Mouse (Mus musculus) lung, postnatal 14 days (tissue): ENCODE results near the gene Mlec.
"Not testable (repeated sequence)": the region's sequence is repeated elsewhere in the genome, so short reads cannot be mapped to it uniquely, and the experiment has no call there.

Experiments
- DNase-seq: peaks from one replicate; pipeline ENCODE4 v3.0.0; 2021

Gene Mlec

DNA sequence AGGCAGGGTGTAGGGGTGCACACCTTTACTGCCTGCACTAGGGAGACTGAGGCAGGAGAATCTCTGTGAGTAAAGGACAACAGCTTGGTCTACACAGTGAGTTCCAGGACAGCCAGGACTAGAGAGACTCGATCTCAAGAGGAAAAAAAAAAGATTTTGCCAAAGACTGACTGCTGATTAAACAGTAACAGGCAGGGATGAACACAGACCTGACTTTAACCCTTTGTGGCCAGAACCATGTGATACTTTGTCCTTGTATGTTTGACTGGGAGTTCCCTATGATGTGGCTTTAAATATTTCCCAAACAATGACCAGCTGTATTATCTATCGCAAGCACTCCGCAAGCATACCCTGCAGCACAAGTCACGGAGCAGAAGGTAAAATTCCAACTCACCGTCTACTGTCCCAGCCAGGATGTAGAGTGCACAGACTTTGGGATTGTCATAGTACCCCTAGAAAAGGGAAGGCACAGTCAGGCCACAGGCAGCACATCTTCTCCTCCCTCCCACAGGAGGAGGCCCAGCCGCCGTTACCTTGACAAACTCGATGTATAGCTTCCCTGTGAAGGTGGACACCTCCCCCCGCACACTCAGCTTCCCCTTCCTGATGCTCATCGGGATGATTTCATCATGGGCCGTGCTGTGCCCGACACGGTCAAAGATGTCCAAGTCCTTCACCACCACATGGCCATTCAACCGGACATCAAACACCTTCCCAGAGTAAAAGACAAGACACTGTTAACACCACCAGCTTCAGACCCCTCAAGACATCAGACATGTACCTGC lies 8.1 kb downstream of the Mlec start:
- DNase-seq = no peak

DNA sequence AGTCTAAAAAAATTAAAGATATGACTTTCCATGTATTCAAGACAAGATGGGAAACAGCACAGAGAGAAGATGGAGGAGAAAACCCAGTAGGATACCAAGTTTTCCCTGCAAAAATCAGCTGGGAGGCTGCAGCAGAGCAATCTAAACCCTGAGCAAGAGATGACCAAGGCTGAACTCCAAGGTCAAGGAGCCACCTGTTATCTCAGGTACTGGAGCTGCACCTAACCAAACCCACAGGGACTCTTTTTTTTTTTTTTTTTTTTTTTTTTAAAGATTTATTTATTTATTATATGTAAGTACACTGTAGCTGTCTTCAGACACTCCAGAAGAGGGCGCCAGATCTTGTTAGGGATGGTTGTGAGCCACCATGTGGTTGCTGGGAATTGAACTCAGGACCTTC lies 9.1 kb downstream of the Mlec start:
- DNase-seq = not testable (repeated sequence)

DNA sequence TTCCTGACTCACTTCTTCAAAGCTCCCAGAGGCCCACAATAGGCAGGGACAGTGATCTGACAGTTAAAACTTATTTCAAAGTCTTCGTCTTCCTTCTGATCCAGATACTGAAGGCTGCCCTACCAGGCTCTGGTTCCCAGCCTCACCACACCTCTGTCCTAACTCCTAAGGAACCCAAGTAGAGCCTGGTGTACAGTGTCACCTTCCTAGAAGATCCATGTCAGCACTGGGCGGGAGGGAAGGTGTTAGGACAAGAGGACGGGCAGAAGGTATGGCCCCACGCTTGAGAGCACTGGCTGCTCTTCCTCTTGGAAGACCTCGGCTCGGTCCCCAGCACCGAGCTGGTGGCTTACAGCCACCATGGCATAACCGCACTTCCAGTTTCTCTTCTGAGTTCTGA lies 9.6 kb downstream of the Mlec start:
- DNase-seq = no peak

DNA sequence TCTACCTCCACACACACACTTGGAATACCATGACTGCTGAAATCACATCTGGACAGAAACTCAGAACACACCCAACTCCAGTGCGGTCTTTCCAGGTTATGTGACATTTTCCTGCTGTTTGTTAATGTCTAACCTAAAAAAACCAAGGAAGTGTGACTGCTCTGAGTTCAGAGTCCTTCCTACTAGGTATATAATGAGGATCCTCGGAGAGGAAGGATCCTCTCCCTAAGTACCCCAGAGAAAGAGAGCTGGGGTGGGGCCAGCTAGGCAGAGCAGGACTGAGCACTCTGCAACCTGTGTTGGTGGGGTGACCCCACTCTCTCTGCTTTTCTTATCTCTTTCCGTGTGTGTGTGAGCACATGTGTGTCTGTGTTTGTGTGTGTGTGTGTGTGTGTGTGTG lies 10.6 kb downstream of the Mlec start:
- DNase-seq = no peak

DNA sequence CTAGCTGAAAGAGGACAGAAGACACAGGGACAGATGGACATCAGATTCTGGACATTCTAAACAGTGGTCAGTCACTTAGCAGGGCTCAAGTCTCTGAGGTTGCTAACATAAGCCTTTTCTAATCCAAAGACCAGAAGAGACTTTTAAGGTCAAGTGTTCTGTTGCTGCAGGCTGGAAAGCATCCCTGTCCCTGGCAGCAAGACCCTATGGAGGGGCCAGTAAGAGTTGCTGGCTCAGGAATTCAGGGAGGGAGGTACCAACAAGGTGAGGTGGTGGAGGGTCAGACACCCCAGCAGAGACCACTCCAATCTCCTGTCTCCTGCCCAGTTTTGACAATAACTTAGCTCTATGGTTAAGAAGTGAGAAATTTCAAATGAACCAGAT lies 11.2 kb downstream of the Mlec start:
- DNase-seq = no peak

DNA sequence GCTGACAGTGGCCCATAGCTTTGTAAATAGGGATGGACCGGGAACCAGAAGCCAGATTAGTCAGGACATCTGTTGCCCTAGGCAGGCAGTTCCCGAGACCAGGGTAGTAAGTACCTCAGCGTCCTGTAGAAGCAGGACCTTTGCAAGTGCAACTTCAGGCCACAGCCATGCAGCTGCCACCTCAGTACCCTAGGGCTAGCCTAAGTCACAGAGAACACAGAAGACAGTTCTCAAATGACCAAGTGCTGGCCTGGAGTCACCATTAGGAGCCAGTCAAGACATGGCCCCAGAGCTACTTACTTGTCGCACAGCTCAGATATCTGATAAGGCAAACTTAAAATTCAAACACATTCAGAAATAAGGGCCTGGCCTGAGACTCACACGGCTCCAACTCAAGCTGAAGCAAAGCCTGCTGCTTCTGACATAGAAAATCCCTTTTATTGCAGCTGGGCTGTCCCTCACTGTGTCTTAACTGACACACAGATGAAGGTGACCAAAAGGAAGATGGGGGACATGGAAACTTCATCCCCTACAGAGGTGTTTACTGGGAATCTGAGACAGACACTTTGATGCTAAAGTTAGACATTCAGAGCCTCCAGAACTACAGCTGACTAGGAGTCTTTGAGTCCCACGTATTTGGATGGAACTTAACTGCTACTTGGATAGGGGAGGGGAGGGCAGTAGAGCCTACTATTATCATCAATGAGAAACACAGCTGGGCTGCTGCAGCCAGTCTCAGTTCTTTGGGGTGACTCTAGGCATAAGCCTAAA lies 11.8 kb downstream of the Mlec start:
- DNase-seq = no peak

DNA sequence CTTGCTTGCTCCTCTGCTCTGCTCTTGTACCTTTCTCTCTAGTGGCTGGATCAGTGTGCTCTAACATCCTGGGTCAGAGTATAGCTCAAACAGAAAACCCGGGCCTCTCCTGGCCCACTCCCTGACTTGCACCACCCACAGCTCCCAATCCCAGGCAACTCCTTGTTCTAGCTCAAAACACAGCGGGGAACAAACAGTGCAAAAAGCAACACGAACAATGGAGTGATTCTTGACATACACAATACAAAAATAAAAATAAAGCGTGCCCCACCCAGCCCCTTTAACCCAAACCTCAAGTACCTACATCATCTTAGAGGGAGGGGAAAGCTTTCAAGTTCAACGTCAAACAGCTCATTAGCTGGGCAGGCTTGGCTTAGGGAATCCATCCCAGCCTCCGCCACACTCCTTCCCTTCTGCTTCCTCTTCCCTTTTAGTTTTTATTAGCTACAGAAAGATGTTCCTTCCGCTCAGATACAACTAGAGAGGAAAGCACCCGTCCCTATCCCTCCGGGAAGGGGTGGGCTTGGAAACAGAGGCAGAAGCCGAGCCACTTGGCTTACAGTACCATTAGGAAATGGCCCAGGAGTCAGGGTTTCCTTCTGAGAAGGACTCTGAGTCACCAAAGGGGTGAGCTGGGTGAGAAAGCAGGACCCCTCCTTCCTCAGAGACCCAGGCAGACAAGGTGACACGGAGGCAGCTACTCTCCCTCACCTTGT lies 12.6 kb downstream of the Mlec start:
- no peak for DNase-seq

DNA sequence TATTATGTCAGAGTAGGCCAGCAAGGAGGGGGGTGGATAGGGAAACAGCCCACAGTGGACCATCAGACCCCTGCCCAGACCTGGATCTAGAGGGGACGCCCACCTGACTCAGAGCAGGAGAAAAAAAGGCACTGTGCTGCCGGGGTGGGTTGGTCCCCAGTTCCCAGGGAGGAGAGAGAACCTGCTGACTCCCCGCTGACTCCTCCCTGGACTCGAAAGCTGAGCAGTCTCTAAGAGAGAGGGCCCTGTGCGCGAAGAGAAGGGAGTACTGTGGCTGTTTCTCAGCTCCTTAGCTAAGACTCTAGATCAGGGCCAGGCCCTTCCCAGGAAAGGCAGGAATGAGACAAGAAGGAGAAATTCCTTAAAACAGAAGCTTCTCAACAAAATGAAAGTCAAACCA lies 13.5 kb downstream of the Mlec start:
- no peak for DNase-seq

DNA sequence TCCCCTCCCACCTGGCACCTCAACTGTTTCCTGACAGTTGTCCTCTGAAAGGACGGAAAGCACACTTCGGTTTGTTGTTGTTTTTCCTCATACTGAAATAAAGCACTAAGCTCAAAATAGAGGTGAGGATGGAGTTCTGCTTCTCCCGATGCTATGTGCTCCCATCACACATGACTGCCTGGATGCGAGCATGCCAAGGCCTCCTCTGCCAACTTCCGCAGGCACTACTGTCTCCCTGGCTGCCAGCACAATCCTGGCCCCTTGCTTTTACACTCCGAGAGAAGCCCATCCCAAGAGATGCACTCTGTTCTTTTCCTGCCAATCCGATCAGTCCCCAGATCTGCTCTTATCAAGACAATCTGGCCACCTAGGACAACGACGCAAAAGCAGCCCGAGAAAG lies 14.4 kb downstream of the Mlec start:
- DNase-seq = no peak

DNA sequence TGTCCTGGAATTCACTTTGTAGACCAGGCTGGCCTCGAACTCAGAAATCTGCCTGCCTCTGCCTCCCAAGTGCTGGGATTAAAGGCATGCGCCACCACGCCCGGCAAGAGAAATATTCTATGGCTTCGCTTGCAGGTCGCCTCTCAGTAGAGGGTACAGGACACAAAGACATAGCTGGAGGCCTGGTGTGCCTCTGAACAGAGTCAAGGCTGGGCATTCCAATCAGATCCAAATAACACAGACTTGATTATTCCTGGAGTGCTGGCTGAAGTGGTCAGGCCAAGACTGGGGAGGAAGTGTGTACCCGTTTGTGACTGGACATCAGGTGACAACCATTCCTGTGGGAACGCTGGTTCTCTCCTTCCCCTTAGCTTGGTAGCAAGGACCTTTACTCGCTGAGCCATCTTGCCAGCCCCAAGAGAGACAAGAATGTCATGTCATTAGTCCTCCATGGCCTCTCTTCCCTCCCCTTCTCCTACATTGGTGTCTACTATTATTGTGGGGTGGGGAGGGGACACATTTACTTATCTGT lies 15.7 kb downstream of the Mlec start:
- DNase-seq = no peak

DNA sequence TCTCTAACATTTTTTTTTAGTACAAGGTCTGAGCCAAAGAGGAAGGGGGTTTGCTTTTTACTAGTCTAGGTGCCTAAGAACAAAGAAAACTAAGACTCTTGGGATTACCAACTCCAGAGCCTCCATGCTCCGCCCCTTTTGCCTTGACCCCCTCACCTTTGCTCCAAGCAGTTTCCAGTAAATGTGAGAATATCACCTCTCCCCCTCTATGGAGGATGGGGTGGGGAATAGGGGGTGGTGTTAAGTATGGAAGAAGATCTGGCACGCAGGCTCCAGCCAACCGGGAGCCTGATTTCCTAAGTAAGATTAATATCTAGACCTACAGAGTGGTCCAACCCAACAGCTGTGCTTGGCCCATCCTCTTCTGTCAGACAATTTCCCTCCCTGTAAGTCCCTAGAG lies 17.3 kb downstream of the Mlec start:
- no peak for DNase-seq

DNA sequence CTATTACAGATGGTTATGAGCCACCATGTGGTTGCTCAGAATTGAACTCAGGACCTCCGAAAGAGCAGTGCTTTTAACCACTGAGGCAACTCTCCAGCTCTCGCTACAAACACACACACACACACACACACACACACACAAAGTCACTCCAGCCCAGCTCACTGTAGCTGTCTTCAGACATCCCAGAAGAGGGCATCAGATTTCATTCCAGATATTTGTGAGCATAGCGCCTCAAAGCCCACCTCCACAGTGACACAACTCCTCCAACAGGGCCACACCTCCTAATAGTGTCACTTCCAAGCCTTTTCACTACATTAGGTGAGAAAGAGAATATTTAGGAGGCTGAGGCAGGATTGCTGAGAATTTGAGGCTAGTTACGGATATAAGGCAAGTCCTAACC lies 18.9 kb downstream of the Mlec start:
- no peak for DNase-seq

DNA sequence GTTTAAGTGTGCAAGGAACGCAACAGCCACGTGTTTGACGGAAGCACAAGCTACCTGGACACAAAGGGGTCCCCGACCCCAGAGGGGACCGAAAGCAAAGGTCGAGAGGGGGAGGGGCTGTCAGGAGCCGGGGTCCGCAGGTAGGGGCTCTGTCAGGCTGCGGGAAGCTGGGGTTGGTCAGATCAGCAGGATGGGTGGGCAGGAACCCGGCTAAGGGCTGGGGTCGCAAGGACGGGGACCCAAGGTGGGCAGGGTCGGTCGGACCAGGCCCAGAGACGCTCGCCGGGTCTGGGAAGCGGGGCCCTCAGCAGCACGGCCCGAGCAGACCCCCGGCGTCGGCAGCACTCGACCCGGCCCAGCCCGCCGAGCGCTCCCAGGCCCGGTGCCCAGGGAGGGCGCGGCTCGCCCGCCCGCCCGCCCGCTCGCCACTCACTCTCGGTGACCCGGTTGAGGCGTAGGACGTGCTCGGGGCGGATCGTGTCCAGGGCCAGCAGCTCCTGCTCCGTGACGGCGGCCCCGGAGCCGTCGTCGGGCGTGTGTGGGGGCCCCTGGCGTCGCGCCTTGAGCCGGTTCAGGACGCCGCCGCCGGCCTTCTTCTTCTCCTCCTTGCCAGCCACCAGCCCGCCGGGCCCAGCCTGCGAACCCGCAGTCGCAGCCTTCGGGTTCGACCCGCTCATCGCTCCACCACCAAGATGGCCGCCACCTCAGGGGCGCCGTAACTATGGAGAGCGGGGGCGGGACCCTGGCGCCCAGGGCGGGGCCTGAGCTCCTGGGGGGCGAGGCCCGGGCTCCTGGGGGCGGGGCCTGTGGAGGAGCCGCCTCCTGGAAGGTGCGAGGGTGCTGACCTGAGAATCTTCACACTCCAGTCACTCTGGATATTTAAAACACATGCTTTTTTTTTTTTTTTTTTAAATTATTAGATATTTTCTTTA lies 23.5 kb downstream of the Mlec start, which contains the start of gene Unc119b:
Gene Unc119b, minus strand, starts transcription at position 742 of the 932 bp plus-strand sequence.
- DNase-seq = peak; percentile 90

DNA sequence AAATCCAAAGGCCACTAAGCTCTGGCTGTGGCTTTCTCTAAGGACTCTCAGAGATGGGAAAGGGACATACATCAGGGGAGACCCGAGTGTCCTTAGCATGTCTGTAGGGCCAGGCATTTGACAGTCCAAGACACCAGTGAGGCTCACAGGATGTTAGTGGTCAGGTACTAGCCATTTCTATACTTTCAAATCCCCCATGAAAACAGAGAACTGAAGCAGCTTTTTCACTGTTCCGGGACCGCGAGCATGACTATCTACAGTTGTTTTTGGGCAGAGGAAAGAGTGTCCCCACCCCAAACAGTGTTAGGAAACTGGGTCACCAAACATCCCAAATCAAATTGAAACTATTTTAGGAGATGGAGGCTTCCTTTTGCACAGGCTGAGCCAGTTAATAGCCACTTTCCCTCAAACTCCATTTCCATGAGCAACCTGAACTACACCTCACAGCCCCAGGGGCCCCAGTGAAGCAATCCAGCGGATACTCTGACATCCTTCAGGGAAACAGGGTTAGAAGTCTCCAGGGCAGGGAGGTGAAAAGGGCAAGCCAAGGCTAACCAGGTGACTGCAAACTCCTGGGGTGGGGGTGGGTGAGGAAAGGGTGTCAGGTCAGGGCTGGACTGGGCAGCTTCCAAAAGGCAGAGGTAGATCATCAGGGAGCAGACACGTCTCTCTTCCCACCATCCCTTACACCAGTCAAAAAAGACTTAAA lies 24.5 kb downstream of the Mlec start:
- no peak for DNase-seq

DNA sequence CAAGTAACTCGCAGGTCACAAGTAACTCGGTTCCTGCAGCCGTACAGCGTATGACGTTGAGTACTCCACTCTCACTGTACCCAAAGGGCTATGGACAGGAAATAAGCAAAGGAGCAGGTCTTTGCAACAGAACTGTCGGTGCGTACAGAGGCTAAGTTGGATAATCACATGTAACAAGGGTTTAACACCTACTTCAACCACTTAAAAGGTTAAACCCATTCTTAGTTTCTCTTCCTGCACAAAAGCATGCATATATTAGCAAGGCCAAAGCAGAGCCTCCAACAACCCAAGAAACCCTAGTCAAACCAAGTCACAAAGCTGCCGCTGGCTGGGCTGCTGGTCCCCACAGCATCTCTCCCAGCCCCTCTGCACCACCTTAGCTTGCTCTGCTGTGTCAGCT lies 25.5 kb downstream of the Mlec start:
- no peak for DNase-seq

DNA sequence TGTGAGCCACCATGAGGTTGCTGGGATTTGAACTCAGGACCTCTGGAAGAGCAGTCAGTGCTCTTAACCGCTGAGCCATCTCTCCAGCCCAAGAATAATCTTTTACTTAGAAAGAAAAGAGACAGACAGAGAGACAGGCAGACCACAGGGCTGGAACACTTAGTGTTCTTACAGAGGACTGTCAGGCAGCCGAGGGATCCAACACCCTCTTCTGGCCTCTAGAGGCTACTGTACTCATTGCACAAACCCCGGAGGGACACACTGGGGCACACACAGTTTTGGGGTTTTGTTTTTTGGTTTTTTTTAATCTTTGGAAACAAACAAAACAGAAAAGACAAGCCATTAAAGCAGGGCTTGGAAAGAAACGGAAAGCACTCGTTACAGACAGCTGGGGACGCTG lies 28.7 kb downstream of the Mlec start:
- no peak for DNase-seq

DNA sequence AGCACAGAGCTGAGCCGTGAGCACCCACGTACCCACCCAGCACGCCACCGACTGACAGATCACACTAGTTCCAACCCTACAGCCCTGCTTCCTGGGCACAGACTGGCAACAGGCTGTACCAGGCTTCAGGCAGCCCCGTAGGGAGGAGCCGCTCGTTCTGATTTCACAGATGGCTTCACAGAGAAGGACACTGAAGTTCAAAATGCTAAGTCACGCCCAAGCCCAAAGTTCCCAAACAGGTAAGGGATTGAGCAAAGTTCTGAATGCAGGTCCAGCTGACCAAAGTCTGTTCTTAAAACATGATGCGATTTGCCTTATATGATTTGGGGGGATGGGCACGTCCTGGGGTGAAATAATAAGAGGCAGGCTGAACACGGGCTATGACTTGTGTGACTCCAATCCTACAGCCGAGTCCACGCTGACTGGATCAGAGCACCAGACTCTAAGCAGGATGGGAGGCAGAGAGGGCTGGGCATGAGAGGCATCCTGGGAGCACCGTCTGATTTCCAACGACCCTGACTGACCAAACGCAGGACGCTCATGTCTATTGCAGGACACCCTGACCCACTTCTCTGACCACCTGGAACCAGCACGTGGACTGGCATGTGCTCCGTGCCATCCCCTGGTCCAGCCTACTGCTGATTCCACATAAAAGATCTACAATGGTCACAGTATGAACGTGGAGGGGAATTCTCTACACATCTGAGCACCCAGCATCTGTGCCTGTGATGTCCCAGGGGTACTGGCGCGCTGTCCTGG lies 30.4 kb downstream of the Mlec start:
- no peak for DNase-seq

DNA sequence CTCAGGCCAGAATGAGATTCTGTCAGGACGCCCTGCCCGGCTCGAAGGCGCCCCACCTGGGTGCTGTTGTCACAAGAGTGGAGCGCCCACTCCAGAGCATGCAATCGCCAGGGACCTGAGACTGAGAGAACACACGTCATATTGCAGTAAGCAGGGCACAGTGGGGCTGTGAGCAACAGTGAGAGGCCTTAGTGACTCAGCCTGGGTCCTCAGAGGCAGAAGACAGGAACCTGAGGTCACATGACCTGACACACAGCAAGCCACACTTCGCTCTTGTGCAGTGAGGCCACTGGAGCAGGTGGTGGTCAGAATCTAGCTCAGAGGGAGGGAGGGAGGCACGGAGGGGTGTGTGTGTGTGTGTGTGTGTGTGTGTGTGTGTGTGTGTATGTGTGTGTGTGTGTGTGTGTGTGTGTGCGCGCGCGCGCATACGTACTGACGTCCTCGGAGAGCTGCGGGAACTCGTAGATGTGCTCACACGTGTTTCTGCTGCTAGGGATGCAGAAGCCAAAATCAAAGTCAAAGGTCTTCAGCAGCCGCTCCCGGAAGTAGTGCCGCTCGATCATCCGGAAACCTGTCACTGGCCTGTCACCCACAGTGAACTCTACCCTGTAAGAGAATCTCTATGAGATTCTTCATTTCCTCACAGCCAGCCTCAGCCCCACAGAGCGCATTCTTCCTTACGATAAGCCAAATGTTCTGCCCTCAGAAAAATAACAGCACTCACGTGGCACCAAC lies 31.2 kb downstream of the Mlec start:
- DNase-seq = no peak

DNA sequence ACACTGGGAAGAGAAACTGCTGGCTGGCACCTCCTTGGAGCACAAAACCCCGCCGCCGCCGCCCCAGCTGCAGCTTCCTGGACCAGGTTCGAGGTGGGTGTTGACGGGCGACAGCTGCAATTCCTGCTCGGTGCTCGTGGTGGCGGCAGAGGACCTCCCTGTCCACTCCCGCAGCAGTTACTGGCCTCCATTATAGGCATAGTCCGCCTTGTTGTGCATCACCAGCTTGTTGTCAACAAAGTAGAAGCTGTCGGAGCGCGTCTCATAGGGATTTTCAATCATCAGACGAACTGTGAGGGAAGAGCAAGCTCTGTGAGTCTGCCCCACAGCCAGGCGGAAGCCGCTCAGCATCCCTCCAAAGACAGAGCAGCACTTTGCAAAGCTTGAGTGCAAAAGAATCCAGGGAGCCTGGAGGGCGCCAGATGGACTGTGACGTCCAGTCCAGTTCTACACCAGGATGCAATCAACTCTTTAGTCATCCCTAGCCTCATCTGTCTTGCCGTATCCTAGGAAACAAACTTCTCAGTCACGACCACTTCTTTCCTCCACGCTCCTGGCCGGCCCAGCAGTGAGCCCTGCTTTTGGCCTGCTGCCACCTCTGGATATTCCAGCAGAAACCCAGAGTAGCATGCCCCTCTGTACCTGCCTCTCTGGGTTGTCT lies 32.6 kb downstream of the Mlec start:
- peak; percentile 87 for DNase-seq

DNA sequence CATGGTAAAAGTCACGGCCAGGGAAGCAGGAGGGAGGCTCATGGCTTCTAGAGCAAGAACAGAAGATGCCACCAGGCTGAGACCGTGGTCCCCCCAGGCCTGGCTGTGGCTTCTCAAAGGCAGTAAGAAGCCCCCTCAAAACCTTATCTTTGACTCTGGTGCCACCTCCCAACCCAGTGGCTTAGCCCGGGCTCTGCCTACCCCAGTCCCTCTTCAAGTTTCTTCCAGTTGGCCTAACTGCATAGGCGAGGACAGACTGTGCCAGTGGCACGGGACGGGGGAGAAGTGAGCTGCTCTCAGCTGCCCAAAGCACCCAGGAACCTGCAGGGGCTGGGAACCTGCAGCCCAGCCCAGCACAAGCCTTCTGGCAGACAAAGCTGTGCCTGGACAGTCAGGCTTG lies 33.3 kb downstream of the Mlec start:
- no peak for DNase-seq
